Mouse (Mus musculus) midbrain, embryonic 13.5 days (tissue): ENCODE results near the gene Col5a1. TPM values are rescaled to one million over a fixed set of nuclear protein-coding genes. Genes with fewer than 3 reads are reported as not detected.

Source experiments
- ATAC-seq: fragments of 200-750 bp; cut with Nextera tagmentation; 2 replicates; pipeline ENCODE4 v1.8.0; 2017; ENCODE audit warnings: mild to moderate bottlenecking, moderate TSS enrichment, moderate library complexity
- H3K27ac ChIP-seq: fragments of 300-500 bp; sonication (generic); 2 replicates; pipeline ENCODE4 v1.5.1; 2015; ENCODE audit warnings: inconsistent platforms, mild to moderate bottlenecking, moderate library complexity
- H3K27me3 ChIP-seq: fragments of 300-500 bp; sonication (generic); 2 replicates; pipeline ENCODE4 v1.6.1; 2015; ENCODE audit warnings: mild to moderate bottlenecking, inconsistent platforms
- H3K36me3 ChIP-seq: fragments of 300-500 bp; sonication (generic); 2 replicates; pipeline ENCODE4 v1.6.1; 2015; ENCODE audit warnings: mild to moderate bottlenecking, inconsistent platforms
- H3K4me1 ChIP-seq: fragments of 300-500 bp; sonication (generic); replicated peaks from 2 replicates; pipeline ENCODE4 v1.6.1; 2015; ENCODE audit warnings: inconsistent platforms
- H3K4me2 ChIP-seq: fragments of 300-500 bp; sonication (generic); replicated peaks from 2 replicates; pipeline ENCODE4 v1.6.1; 2015; ENCODE audit warnings: moderate library complexity, mild to moderate bottlenecking, inconsistent platforms
- H3K4me3 ChIP-seq: fragments of 300-500 bp; sonication (generic); replicated peaks from 2 replicates; pipeline ENCODE4 v1.5.1; 2015; ENCODE audit warnings: mild to moderate bottlenecking, inconsistent platforms
- H3K9ac ChIP-seq: fragments of 300-500 bp; sonication (generic); replicated peaks from 2 replicates; pipeline ENCODE4 v1.6.1; 2015; ENCODE audit warnings: mild to moderate bottlenecking, inconsistent platforms
- H3K9me3 ChIP-seq: fragments of 300-500 bp; sonication (generic); 2 replicates; pipeline ENCODE4 v1.6.1; 2016; ENCODE audit warnings: mild to moderate bottlenecking, inconsistent platforms
- WGBS: fragments of 180-500 bp; shearing (Covaris S2); methylation state at CpG from one replicate; pipeline ENCODE4 v1.1.7; 2015; 5-methylcytosine and 5-hydroxymethylcytosine counted together
- polyA plus RNA-seq: library from polyadenylated mRNA; unstranded; fragments of >200 nt; fragmentation: Nextera tagmentation; extraction: Ambion mirVana; gene quantifications from 2 replicates; pipeline ENCODE4 v1.2.1, GENCODE M21; 2015

Gene Col5a1
- polyA plus RNA-seq, 1 experiment from 2014 or later, result 9.2 TPM

- ATAC-seq, result no peak
- Histone ChIP-seq H3K27me3 (no peaks in the 10 kb centered on the region), H3K4me1 (no peaks in the 10 kb centered on the region), H3K9me3 (no peaks in the 10 kb centered on the region), H3K4me2 (no peak overlapping the region), H3K36me3 (no peaks in the 10 kb centered on the region), H3K27ac (no peak overlapping the region), H3K4me3 (no peak overlapping the region), H3K9ac (no peak overlapping the region)
- WGBS, result 75% methylated on average over 4 of the region's 4 CpGs
These were observed 15.2 kb upstream of the Col5a1 start for GRCm38 (mm10) chr2:27871056-27871455.

- Histone ChIP-seq H3K27me3 (no peaks in the 10 kb centered on the region), H3K9me3 (no peaks in the 10 kb centered on the region), H3K4me2 (no peak overlapping the region), H3K4me3 (no peak overlapping the region), H3K27ac (no peak overlapping the region), H3K4me1 (no peaks in the 10 kb centered on the region), H3K9ac (no peak overlapping the region), H3K36me3 (no peaks in the 10 kb centered on the region)
- ATAC-seq, result no peak
- WGBS, result 79% methylated on average over 3 of the region's 3 CpGs
These were observed 13.9 kb upstream of the Col5a1 start for GRCm38 (mm10) chr2:27872276-27872675.

- WGBS, result 83% methylated on average over 5 of the region's 5 CpGs
- H3K27ac ChIP-seq, result no peak overlapping the region
- H3K27me3 ChIP-seq, result no peaks in the 10 kb centered on the region
- no peak overlapping the region for H3K4me3 ChIP-seq
- H3K9me3 ChIP-seq, result no peaks in the 10 kb centered on the region
- no peaks in the 10 kb centered on the region for H3K36me3 ChIP-seq
- H3K9ac ChIP-seq, result no peak overlapping the region
- ATAC-seq, result no peak
- H3K4me2 ChIP-seq, result no peak overlapping the region
- H3K4me1 ChIP-seq, result no peaks in the 10 kb centered on the region
These were observed 13.2 kb upstream of the Col5a1 start for GRCm38 (mm10) chr2:27873030-27873429.

- no peak overlapping the region for H3K27ac ChIP-seq
- no peaks in the 10 kb centered on the region for H3K9me3 ChIP-seq
- no peaks in the 10 kb centered on the region for H3K4me1 ChIP-seq
- no peaks in the 10 kb centered on the region for H3K36me3 ChIP-seq
- H3K9ac ChIP-seq, result no peak overlapping the region
- no peak overlapping the region for H3K4me3 ChIP-seq
- no peak for ATAC-seq
- WGBS, result 92% methylated on average over 3 of the region's 3 CpGs
- H3K4me2 ChIP-seq, result no peak overlapping the region
- no peaks in the 10 kb centered on the region for H3K27me3 ChIP-seq
These were observed 11.6 kb upstream of the Col5a1 start for GRCm38 (mm10) chr2:27874596-27874995.

- Histone ChIP-seq H3K4me3 (no peak overlapping the region), H3K4me2 (no peak overlapping the region), H3K9me3 (no peaks in the 10 kb centered on the region), H3K27ac (no peak overlapping the region), H3K36me3 (no peaks in the 10 kb centered on the region), H3K4me1 (no peaks in the 10 kb centered on the region), H3K27me3 (no peaks in the 10 kb centered on the region), H3K9ac (no peak overlapping the region)
- no peak for ATAC-seq
- WGBS, result 81% methylated on average over 5 of the region's 5 CpGs
These were observed 11.0 kb upstream of the Col5a1 start for GRCm38 (mm10) chr2:27875231-27875630.

- no peak overlapping the region for H3K9ac ChIP-seq
- no peaks in the 10 kb centered on the region for H3K27me3 ChIP-seq
- H3K4me2 ChIP-seq, result no peak overlapping the region
- no peaks in the 10 kb centered on the region for H3K9me3 ChIP-seq
- H3K4me3 ChIP-seq, result no peak overlapping the region
- no peaks in the 10 kb centered on the region for H3K36me3 ChIP-seq
- no peak for ATAC-seq
- WGBS, result 77% methylated on average over 5 of the region's 5 CpGs
- no peak overlapping the region for H3K27ac ChIP-seq
- no peaks in the 10 kb centered on the region for H3K4me1 ChIP-seq
These were observed 10.4 kb upstream of the Col5a1 start for GRCm38 (mm10) chr2:27875786-27876185.

- Histone ChIP-seq H3K27me3 (no peaks in the 10 kb centered on the region), H3K4me2 (no peak overlapping the region), H3K4me3 (no peak overlapping the region), H3K36me3 (no peaks in the 10 kb centered on the region), H3K9ac (no peak overlapping the region), H3K4me1 (no peaks in the 10 kb centered on the region), H3K27ac (no peak overlapping the region), H3K9me3 (no peaks in the 10 kb centered on the region)
- ATAC-seq, result no peak
- WGBS, result 80% methylated on average over 13 of the region's 13 CpGs
These were observed 9.3 kb upstream of the Col5a1 start for GRCm38 (mm10) chr2:27876724-27877504.

GRCm38 (mm10) chr2:27878066-27878465 lies 8.2 kb upstream of the Col5a1 start:
- ATAC-seq, result no peak
- no peak overlapping the region for H3K4me3 ChIP-seq
- 80% methylated on average over 5 of the region's 5 CpGs for WGBS
- H3K9me3 ChIP-seq, result no peaks in the 10 kb centered on the region
- no peak overlapping the region for H3K9ac ChIP-seq
- no peaks in the 10 kb centered on the region for H3K4me1 ChIP-seq
- no peak overlapping the region for H3K27ac ChIP-seq
- no peaks in the 10 kb centered on the region for H3K27me3 ChIP-seq
- no peaks in the 10 kb centered on the region for H3K36me3 ChIP-seq
- H3K4me2 ChIP-seq, result no peak overlapping the region

- 91% methylated on average over 7 of the region's 7 CpGs for WGBS
- Histone ChIP-seq H3K36me3 (no peaks in the 10 kb centered on the region), H3K4me3 (no peak overlapping the region), H3K27me3 (peaks cover 21% of the 10 kb centered on the region), H3K4me2 (no peak overlapping the region), H3K9me3 (no peaks in the 10 kb centered on the region), H3K9ac (no peak overlapping the region), H3K27ac (no peak overlapping the region), H3K4me1 (peaks cover 33% of the 10 kb centered on the region)
- ATAC-seq, result no peak
These were observed 2.9 kb upstream of the Col5a1 start for GRCm38 (mm10) chr2:27883276-27883675.

- ATAC-seq, result peak; percentile 83
- H3K4me3 ChIP-seq, result peak overlapping the region; percentile 59
- H3K27ac ChIP-seq, result peak overlapping the region; percentile 37; the same call in 1 of the 2 replicates
- WGBS, result 3% methylated on average over 12 of the region's 12 CpGs
- peak overlapping the region; percentile 70 for H3K9ac ChIP-seq
- H3K4me1 ChIP-seq, result peaks cover 45% of the 10 kb centered on the region
- no peaks in the 10 kb centered on the region for H3K36me3 ChIP-seq
- no peaks in the 10 kb centered on the region for H3K9me3 ChIP-seq
- peaks cover 25% of the 10 kb centered on the region for H3K27me3 ChIP-seq
- H3K4me2 ChIP-seq, result peak overlapping the region; percentile 98
These were observed 623 bp upstream of the Col5a1 start for GRCm38 (mm10) chr2:27885456-27886147.

GRCm38 (mm10) chr2:27886608-27887460 lies 609 bp downstream of the Col5a1 start:
- under 1% methylated on average over 67 of the region's 67 CpGs for WGBS
- Histone ChIP-seq H3K36me3 (no peaks in the 10 kb centered on the region), H3K4me2 (peak overlapping the region; percentile 98), H3K4me1 (peaks cover 45% of the 10 kb centered on the region), H3K4me3 (peak overlapping the region; percentile 59), H3K9me3 (no peaks in the 10 kb centered on the region), H3K27ac (peak overlapping the region; percentile 56), H3K27me3 (peaks cover 25% of the 10 kb centered on the region), H3K9ac (peak overlapping the region; percentile 70)
- ATAC-seq, result peak; percentile 57
